Comparison of ENCODE assay signal across 7 mouse cellular contexts in genomic region chr11:58104351-58104791, GRCm38 (mm10). TPM values are rescaled to one million over a fixed set of nuclear protein-coding genes. Genes with fewer than 3 reads are reported as not detected.
A peak's percentile ranks its signal among the peaks of the same experiment; 100 is the strongest.
DNase-seq lines count a peak whose midpoint lies in the region; ATAC-seq and TF ChIP-seq lines count a peak whose summit lies in the region.

No protein-coding gene starts in this region.

- H3K4me2 ChIP-seq in forebrain, embryonic 16.5 days (ENCODE audit: low read length) = peak overlapping the region; percentile 79
- peak overlapping the region; percentile 74 for H3K4me2 ChIP-seq in limb, embryonic 14.5 days (replicated peaks; ENCODE audit: low read depth, low read length, severe bottlenecking)
- peak overlapping the region; percentile 77 for H3K4me2 ChIP-seq in midbrain, embryonic 14.5 days (ENCODE audit: low read length)

- no peak for TF ChIP-seq CTCF in bone marrow macrophage, adult 2 months (IDR thresholded peaks at IDR 0.05; ENCODE audit: low read depth, low read length)

- no peaks in the 10 kb centered on the region for H3K9me3 ChIP-seq in forebrain, embryonic 16.5 days (ENCODE audit: control insufficient read depth, low read length)
- no peaks in the 10 kb centered on the region for H3K9me3 ChIP-seq in limb, embryonic 14.5 days (ENCODE audit: control insufficient read depth, low read length)
- H3K9me3 ChIP-seq in midbrain, embryonic 14.5 days (ENCODE audit: control insufficient read depth, low read length) = no peaks in the 10 kb centered on the region

- no peaks in the 10 kb centered on the region for H3K36me3 ChIP-seq in forebrain, embryonic 16.5 days (ENCODE audit: control insufficient read depth, insufficient read depth)
- peaks cover 4% of the 10 kb centered on the region; the same call in 1 of the 2 replicates for H3K36me3 ChIP-seq in limb, embryonic 14.5 days (ENCODE audit: control insufficient read depth, insufficient read depth, low read length)
- H3K36me3 ChIP-seq in midbrain, embryonic 14.5 days (ENCODE audit: control insufficient read depth, insufficient read depth, low read length) = no peaks in the 10 kb centered on the region

- ATAC-seq in forebrain, embryonic 16.5 days = peak; percentile 21
- ATAC-seq in limb, embryonic 14.5 days (ENCODE audit: low FRiP score, low read depth) = peak; percentile 20; the same call in 1 of the 2 replicates
- ATAC-seq in midbrain, embryonic 14.5 days (ENCODE audit: low FRiP score, low TSS enrichment) = no peak; the same call in 1 of the 2 replicates

- H3K4me1 ChIP-seq in bone marrow macrophage, adult 2 months (ENCODE audit: control insufficient read depth, insufficient read depth, low read length) = peaks cover 31% of the 10 kb centered on the region
- H3K4me1 ChIP-seq in forebrain, embryonic 16.5 days (replicated peaks; ENCODE audit: control insufficient read depth, insufficient read depth, low read length) = peaks cover 29% of the 10 kb centered on the region
- H3K4me1 ChIP-seq in limb, embryonic 14.5 days (ENCODE audit: control insufficient read depth, insufficient read depth, low read length) = peaks cover 12% of the 10 kb centered on the region
- peaks cover 13% of the 10 kb centered on the region for H3K4me1 ChIP-seq in midbrain, embryonic 14.5 days (ENCODE audit: control insufficient read depth, insufficient read depth, low read length)

- WGBS in forebrain, embryonic 16.5 days = 0% methylated on average over 24 of the region's 24 CpGs
- WGBS in limb, embryonic 14.5 days = under 1% methylated on average over 23 of the region's 24 CpGs
- WGBS in midbrain, embryonic 14.5 days = 0% methylated on average over 24 of the region's 24 CpGs

- H3K27ac ChIP-seq in bone marrow macrophage, adult 2 months (ENCODE audit: insufficient read depth, low read depth, low read length) = peak overlapping the region; percentile 93
- H3K27ac ChIP-seq in forebrain, embryonic 16.5 days (ENCODE audit: low read length) = peak overlapping the region; percentile 87
- H3K27ac ChIP-seq in limb, embryonic 14.5 days (replicated peaks; ENCODE audit: low read depth, low read length) = peak overlapping the region; percentile 89
- peak overlapping the region; percentile 87 for H3K27ac ChIP-seq in midbrain, embryonic 14.5 days (replicated peaks; ENCODE audit: low read depth, low read length)

- no peak for TF ChIP-seq POLR2A in bone marrow macrophage, adult 2 months (IDR thresholded peaks at IDR 0.05; ENCODE audit: borderline replicate concordance, low read depth, low read length)
- peak; percentile 25; the same call in 1 of the 2 replicates for TF ChIP-seq POLR2A in limb, embryonic 14.5 days (IDR thresholded peaks at IDR 0.05; ENCODE audit: borderline replicate concordance, extremely low read depth, insufficient read depth, insufficient read length)

- no peaks in the 10 kb centered on the region for H3K27me3 ChIP-seq in forebrain, embryonic 16.5 days (replicated peaks; ENCODE audit: control insufficient read depth, insufficient read depth, low read length)
- no peaks in the 10 kb centered on the region for H3K27me3 ChIP-seq in limb, embryonic 14.5 days (ENCODE audit: control insufficient read depth, insufficient read depth, low read length)
- H3K27me3 ChIP-seq in midbrain, embryonic 14.5 days (ENCODE audit: control insufficient read depth, insufficient read depth, low read length) = no peaks in the 10 kb centered on the region

- peak overlapping the region; percentile 93 for H3K9ac ChIP-seq in forebrain, embryonic 16.5 days (replicated peaks; ENCODE audit: low read depth, low read length)
- H3K9ac ChIP-seq in limb, embryonic 14.5 days (ENCODE audit: low read depth, low read length, severe bottlenecking) = peak overlapping the region; percentile 95
- H3K9ac ChIP-seq in midbrain, embryonic 14.5 days (replicated peaks; ENCODE audit: low read length) = peak overlapping the region; percentile 88

- peak; percentile 34 to 46 for DNase-seq in right cerebral cortex, adult 2 months (ENCODE audit: low spot score in 2 of 2)
- DNase-seq in right cerebral cortex, postnatal 25 days = no peak
- DNase-seq in limb, embryonic 14.5 days (ENCODE audit: low spot score) = no peak
- DNase-seq in midbrain, embryonic 14.5 days = peak; percentile 64
- DNase-seq in cerebellum, postnatal 4 days (ENCODE audit: low spot score in 2 of 2) = no peak

- H3K4me3 ChIP-seq in bone marrow macrophage, adult 2 months (ENCODE audit: insufficient read depth, low read length) = peak overlapping the region; percentile 78
- peak overlapping the region; percentile 100 for H3K4me3 ChIP-seq in forebrain, embryonic 16.5 days (replicated peaks; ENCODE audit: low read length)
- H3K4me3 ChIP-seq in limb, embryonic 14.5 days (replicated peaks; ENCODE audit: low read length) = peak overlapping the region; percentile 93
- H3K4me3 ChIP-seq in midbrain, embryonic 14.5 days (replicated peaks; ENCODE audit: low read depth, low read length) = peak overlapping the region; percentile 94

RNA-seq across cellular contexts. Expression of gene Cnot8, which starts 0.4 kb away (rescaled TPM):
- polyA plus RNA-seq in bone marrow macrophage, adult 2 months (2012; ENCODE audit: insufficient read depth, insufficient read length, missing spikeins) = 58.4 and 58.5 TPM in 2 replicates
- polyA plus RNA-seq in forebrain, embryonic 16.5 days (2015; fragmentation: Nextera tagmentation; extraction: Ambion mirVana) = 141 and 159 TPM in 2 replicates
- polyA plus RNA-seq in limb, embryonic 14.5 days (2012; rRNA removed) = 96.7 and 97.2 TPM in 2 replicates
- polyA plus RNA-seq in limb, embryonic 14.5 days (2014; fragmentation: Nextera tagmentation; extraction: Ambion mirVana) = 90.1 and 99.1 TPM in 2 replicates
- 107 and 117 TPM in 2 replicates for polyA plus RNA-seq in midbrain, embryonic 14.5 days (2014; fragmentation: Nextera tagmentation; extraction: Ambion mirVana)

RNA-seq across cellular contexts. Expression of gene Gm12248, which starts 11.4 kb away (rescaled TPM):
- not detected in 2 replicates for polyA plus RNA-seq in bone marrow macrophage, adult 2 months (2012; ENCODE audit: insufficient read depth, insufficient read length, missing spikeins)
- not detected in 2 replicates for polyA plus RNA-seq in forebrain, embryonic 16.5 days (2015; fragmentation: Nextera tagmentation; extraction: Ambion mirVana)
- polyA plus RNA-seq in limb, embryonic 14.5 days (2012; rRNA removed) = not detected in 2 replicates
- polyA plus RNA-seq in limb, embryonic 14.5 days (2014; fragmentation: Nextera tagmentation; extraction: Ambion mirVana) = not detected in 2 replicates
- not detected in 2 replicates for polyA plus RNA-seq in midbrain, embryonic 14.5 days (2014; fragmentation: Nextera tagmentation; extraction: Ambion mirVana)

Comparison
In these comparisons a context has a peak if more than half of its experiments do, and no peak if none do; other contexts are left out.
1. DNase-seq: peak in right cerebral cortex, adult 2 months (2 of 2) and midbrain, embryonic 14.5 days (single experiment); none in right cerebral cortex, postnatal 25 days (single experiment), limb, embryonic 14.5 days (single experiment) and cerebellum, postnatal 4 days (0 of 2).
2. Peak in every context shown above with its lines, with median percentiles within 50 percentile points of each other: H3K27ac ChIP-seq, H3K4me3 ChIP-seq, H3K4me2 ChIP-seq and H3K9ac ChIP-seq.